Mouse (Mus musculus): Measurements from ENCODE around the gene Oas1e. TPM values are rescaled to one million over a fixed set of nuclear protein-coding genes. Genes with fewer than 3 reads are reported as not detected.
"Not testable (repeated sequence)": the region's sequence is repeated elsewhere in the genome, so short reads cannot be mapped to it uniquely, and the experiment has no call there.

Gene Oas1e
- polyA plus RNA-seq (2012; rRNA removed) = not detected in 2 replicates

DNA sequence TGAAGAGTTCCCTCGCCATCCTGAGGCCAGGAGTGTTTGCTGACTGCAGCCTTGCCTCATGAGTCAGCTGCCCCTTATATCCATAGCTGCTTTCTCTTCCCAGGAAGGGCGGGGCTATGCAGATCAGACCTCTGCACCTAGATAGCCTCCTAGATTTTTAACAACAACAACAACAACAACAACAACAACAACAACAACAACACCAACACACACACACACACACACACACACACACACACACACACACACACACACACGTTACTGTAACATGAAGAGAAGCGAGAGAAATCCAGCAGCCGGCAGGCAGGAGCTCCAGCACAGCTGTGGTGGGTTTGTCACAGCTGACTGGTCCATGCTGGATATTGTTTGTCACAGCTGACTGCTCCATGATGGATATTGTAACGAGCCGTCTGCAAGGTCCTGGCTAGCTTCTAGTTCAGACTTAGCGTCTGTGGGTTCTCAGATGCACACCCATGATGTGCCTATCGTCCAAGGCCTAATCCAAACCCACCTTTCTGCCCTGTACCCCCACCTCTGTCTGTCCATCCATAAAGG, at the start of gene Oas1e:
TSS of gene Oas1e (minus strand) at position 51 of the 555 bp plus-strand sequence.
- not testable (repeated sequence) for DNase-seq (ENCODE audit: low read depth)

DNA sequence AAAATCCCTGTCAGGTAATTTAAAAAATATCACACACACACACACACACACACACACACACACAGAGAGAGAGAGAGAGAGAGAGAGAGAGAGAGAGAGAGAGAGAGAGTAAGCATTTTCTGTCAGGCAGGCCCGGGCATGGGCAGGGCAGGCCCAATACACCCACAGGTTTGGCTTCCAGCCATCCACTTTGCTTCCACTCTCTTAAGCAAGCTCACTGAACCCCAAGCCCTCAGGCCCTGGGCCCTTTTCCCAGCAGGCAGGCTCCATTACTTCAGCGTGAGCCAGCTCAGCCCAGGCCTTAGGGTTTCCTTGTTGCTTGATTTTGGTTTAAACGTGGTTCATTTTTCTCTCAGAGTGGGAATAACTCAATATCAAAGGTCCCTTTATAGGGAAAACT, 49.4 kb upstream of the Oas1e start:
- DNase-seq (ENCODE audit: low read depth) = peak; percentile 78

DNA sequence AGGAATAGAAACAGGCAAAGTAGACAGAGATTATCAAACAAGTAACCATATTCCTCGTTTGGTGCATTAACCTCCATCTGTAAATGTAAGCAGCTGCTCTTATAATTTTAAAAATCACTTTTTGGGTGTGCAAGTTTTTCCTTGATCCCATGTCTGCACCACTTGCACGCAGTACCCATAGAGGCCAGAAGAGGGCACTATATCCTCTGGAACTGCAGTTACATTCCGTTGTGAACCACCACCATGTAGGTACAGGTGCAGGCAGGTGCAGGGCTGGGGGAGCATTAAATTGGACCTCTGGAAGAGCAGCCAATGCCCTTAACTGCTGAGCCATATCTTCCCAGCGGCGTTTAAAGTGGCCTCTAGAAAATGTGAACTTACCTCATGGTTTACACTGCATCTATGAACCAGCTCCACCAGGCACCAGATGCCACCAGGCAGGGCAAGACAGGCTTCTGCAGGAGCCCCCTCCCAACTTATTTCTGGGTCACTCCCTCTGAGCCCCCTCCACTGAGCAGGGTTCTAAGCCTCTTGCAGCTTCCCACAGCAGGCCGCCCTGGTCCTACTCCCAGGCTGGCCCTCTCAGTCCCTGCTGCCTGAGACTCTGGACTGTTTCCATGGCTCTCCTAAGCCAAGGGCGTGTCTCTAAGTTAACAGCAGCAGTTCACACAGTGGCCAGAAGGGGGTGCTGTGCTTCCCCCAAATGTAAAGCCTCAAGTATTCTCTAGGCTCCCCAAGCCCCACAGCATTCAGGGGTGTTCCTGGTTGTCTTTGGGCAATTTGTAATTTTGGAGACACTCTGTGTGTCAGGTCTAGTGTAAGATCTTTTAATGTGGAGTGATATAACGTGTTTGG, 41.6 kb upstream of the Oas1e start:
- DNase-seq (ENCODE audit: low read depth) = no peak

GRCm38 (mm10) chr5:120833335-120834280, 38.3 kb upstream of the Oas1e start:
- no peak for DNase-seq (ENCODE audit: low read depth)

GRCm38 (mm10) chr5:120831031-120831430, 35.7 kb upstream of the Oas1e start:
- no peak for DNase-seq (ENCODE audit: low read depth)

- DNase-seq (ENCODE audit: low read depth) = no peak
Measured at GRCm38 (mm10) chr5:120818999-120819398, 23.7 kb upstream of the Oas1e start.

DNA sequence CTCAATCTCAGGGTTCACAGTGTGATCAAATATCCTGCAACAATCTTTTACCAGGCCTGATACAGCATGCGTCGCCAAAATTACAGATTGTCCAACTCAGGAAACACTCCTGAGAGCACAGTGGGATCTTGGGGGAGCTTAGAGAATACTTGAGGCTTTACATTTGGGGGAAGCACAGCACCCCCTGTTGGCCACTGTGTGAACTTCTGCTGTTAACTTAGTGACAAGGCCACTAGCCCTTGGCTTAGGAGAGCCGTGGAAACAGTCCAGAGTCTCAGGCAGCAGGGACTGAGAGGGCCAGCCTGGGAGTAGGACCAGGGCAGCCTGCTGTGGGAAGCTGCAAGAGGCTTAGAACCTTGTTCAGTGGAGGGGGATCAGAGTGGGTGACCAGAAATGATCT, 20.6 kb upstream of the Oas1e start:
- DNase-seq (ENCODE audit: low read depth) = no peak

DNA sequence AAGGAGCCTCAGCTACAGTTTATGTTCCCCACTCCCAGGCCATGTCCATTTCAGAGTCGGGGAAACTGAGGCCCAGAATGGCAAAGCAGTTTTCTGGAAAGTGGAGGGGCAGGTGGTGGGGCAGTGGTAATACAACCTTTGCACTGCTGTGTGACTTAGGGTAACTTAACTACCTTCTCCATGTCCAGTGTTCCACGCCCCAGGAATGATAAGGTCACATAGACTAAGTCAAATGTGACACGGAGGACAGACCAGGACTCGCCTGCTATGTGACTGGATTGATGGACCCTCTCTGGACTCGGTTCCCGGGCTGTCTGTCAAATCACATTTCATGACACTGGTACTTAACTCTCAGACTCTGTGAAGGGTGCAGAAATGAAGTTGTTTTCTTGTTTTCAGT, 17.7 kb upstream of the Oas1e start:
- no peak for DNase-seq (ENCODE audit: low read depth)

DNA sequence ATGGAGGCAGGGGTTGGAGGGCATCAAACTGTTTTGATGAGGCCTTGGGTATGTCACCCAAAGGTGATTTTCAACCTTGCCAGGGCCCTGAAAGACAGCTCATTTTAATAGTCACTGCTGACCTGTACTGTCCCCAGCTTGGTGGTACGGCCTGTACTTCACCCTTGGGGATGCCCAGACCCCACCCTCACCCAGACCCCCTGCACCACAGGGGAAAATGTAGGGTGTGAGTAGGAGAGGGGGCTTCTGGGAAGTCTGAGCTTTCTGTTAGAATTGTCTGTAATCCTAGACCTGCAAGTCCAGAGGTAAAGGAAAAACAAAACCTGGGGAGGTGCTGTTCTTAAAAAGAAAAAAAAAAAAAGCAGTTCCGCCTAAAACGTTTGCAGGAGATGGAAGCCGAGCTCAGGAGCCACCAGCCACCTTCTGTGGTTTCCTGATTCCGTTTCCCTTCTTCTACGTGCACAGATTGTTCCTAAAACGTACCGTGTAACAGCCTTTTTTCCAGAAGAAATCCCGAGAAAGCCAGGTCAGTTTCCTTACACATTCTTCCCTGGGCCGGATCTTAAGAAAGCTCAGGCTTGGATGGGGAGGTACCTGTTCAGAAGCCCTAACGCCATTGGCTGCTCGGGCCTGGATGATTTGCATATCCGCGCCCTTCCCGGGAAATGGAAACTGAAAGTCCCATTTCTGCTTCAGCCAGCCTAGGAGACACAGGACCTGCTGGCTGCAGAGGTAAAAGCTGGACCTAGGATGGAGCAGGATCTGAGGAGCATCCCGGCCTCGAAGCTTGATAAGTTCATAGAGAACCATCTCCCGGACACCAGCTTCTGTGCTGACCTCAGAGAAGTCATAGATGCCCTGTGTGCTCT, 16.9 kb upstream of the Oas1e start, which contains the start of gene Oas1c:
TSS of gene Oas1c (minus strand) at position 564 of the 869 bp plus-strand sequence.
- DNase-seq (ENCODE audit: low read depth) = peak; percentile 51

DNA sequence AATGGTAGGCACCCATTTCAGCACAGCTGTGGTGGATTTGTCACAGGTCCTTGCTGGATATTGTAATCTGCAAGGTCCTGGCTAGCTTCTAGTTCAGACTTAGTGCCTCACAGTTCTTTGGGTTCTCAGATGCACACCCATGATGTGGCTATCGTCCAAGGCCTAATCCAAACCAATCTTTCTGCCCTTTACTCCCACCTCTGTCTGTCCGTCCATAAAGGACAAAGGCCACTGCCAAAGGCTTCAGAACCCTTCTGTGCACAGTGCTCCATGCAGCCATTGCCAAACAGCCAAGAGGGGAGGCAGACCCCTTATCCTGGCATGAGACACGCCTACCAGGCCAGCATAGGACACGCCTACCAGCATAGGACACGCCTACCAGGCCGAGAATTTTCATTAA, 13.8 kb upstream of the Oas1e start:
- no peak for DNase-seq (ENCODE audit: low read depth)

GRCm38 (mm10) chr5:120806458-120806857, 11.1 kb upstream of the Oas1e start:
- DNase-seq (ENCODE audit: low read depth) = no peak

GRCm38 (mm10) chr5:120803596-120803995, 8.3 kb upstream of the Oas1e start:
- DNase-seq (ENCODE audit: low read depth) = no peak

- DNase-seq (ENCODE audit: low read depth) = not testable (repeated sequence)
Measured at GRCm38 (mm10) chr5:120798943-120799342, 3.6 kb upstream of the Oas1e start.

DNA sequence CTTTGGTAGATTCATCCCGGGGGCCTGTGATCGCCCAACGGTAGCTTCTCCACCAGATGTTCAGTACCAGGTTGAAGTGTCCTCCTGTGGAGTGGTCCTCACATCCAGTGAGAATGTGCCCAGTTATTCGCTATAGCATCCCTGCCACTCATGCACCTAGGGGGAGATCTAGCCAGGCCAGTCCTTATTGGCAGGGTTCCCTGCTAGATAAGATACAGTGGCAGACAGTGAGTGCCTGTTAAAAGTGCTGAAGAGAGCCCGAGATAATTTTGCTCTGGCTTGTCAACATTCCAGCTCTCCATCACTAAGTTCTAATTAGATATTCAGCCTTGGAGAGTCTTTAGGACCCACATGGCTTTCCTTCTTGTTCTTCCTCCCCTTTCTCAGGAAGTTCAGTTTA, 2.8 kb upstream of the Oas1e start:
- not testable (repeated sequence) for DNase-seq (ENCODE audit: low read depth)

GRCm38 (mm10) chr5:120793043-120793442, 2.3 kb downstream of the Oas1e start:
- no peak for DNase-seq (ENCODE audit: low read depth)

- no peak for DNase-seq (ENCODE audit: low read depth)
Measured at GRCm38 (mm10) chr5:120787042-120787441, 8.3 kb downstream of the Oas1e start.

GRCm38 (mm10) chr5:120782446-120782845, 12.9 kb downstream of the Oas1e start:
- DNase-seq (ENCODE audit: low read depth) = no peak

DNA sequence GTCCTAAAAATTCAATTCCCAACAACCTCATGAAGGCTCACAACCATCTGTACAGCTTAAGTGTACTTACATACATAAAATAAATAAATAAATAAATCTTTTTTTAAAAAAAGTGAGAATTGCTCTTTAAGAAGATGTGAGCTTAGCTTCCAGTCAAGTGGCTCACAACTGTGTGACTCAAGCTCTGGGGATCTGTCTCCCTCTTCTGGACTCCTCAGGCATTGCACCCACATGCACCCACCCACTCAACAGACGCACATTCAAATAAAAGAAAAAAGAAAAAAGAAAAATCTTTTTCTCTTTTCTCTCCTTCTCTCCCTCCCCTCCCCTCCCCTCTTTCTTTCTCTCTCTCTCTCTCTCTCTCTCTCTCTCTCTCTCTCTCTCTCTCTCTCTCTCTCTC, 13.7 kb downstream of the Oas1e start:
- no peak for DNase-seq (ENCODE audit: low read depth)

GRCm38 (mm10) chr5:120779922-120780321, 15.4 kb downstream of the Oas1e start:
- DNase-seq (ENCODE audit: low read depth) = no peak

DNA sequence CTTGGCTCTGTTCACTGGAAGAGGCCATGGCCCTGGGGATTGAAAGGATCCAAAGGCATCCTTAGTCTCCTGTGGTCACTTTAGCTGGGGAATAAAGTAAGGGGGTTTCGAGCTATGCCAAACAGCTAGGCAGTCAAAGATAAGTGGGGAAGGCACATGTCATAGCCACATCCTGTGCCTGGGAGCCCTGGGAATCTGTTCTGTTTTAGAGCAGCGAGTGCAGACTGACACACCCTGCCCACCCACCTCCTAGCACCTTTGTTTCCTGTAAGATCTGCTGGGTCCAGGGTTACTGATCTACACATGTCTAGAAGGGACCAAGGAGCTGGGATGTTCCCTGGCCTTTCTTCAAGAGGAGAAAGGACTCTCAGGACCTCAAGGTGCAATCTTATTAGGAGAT, 16.4 kb downstream of the Oas1e start:
- no peak for DNase-seq (ENCODE audit: low read depth)

DNA sequence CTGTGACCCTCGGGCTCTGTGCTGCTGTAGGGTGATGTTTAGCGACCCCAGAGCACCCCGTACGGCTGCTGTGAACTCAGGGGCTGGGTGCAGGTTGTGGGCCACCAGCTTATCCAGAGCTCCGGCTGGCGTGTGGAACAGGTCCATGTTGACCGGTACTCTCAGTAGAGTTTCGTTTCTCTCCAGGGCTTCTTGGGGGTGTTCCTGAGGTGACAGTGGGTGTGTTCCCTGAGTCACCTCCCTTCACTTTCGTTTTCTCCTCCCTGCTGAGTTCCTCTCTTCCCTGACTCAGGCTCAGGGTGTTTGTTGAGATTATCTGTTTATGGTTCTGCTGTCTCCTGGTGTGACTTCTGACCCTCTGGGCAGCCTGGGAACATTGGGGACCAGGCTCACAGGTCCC, 17.9 kb downstream of the Oas1e start, which contains the start of gene Oas3:
TSS of gene Oas3 (minus strand) at position 184 of the 400 bp plus-strand sequence.
- no peak for DNase-seq (ENCODE audit: low read depth)
